Mouse (Mus musculus) stomach, embryonic 15.5 days (tissue): ENCODE data around the gene Urgcp. TPM values are rescaled to one million over a fixed set of nuclear protein-coding genes. Genes with fewer than 3 reads are reported as not detected.

Experiments
- ATAC-seq: fragments of 200-750 bp; cut with Nextera tagmentation; 2 replicates; pipeline ENCODE4 v1.8.0; 2017; ENCODE audit warnings: low read depth, moderate number of reproducible peaks, moderate TSS enrichment; ENCODE audit not compliant: insufficient read depth, low FRiP score
- H3K27ac ChIP-seq: fragments of 300-500 bp; sonication (generic); 2 replicates; pipeline ENCODE4 v1.5.1; 2015; ENCODE audit warnings: mild to moderate bottlenecking, inconsistent platforms
- H3K27me3 ChIP-seq: fragments of 300-500 bp; sonication (generic); replicated peaks from 2 replicates; pipeline ENCODE4 v1.6.1; 2015; ENCODE audit warnings: inconsistent platforms
- H3K36me3 ChIP-seq: fragments of 300-500 bp; sonication (generic); 2 replicates; pipeline ENCODE4 v1.6.1; 2015; ENCODE audit warnings: inconsistent platforms
- H3K4me1 ChIP-seq: fragments of 300-500 bp; sonication (generic); 2 replicates; pipeline ENCODE4 v1.6.1; 2015; ENCODE audit warnings: inconsistent platforms
- H3K4me2 ChIP-seq: fragments of 300-500 bp; sonication (generic); 2 replicates; pipeline ENCODE4 v1.6.1; 2015; ENCODE audit warnings: mild to moderate bottlenecking, inconsistent platforms
- H3K4me3 ChIP-seq: fragments of 300-500 bp; sonication (generic); replicated peaks from 2 replicates; pipeline ENCODE4 v1.5.1; 2015; ENCODE audit warnings: inconsistent platforms
- H3K9ac ChIP-seq: fragments of 300-500 bp; sonication (generic); 2 replicates; pipeline ENCODE4 v1.6.1; 2015; ENCODE audit warnings: inconsistent platforms
- H3K9me3 ChIP-seq: fragments of 300-500 bp; sonication (generic); 2 replicates; pipeline ENCODE4 v1.6.1; 2016; ENCODE audit warnings: inconsistent platforms
- WGBS: fragments of 180-500 bp; shearing (Covaris S2); methylation state at CpG from one replicate; pipeline ENCODE4 v1.1.7; 2015; 5-methylcytosine and 5-hydroxymethylcytosine counted together
- polyA plus RNA-seq: library from polyadenylated mRNA; unstranded; fragments of >200 nt; fragmentation: Nextera tagmentation; extraction: Ambion mirVana; gene quantifications from 2 replicates; pipeline ENCODE4 v1.2.1, GENCODE M21; 2015

Urgcp gene
- polyA plus RNA-seq, 1 experiment from 2014 or later = 22.8 TPM

DNA sequence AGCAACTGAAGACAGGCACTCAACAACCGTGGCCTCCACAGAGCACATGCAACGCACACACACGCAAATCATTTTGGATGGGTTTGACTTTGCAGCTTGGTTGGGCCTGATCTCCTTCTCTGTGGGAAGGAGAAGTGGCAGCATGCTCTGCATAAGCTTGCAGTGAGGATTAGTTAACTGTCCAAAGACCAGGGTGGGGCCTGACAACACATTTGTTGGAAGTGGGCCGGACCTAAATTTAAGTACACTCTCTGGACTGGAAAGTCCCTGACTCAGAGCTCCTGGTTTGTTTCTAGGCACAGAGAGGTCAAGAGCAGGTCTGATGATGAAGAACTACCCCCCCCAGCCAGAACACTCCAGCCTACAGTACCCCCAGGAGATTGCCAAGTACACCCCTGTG lies 27.9 kb downstream of the Urgcp start:
- Histone ChIP-seq H3K4me3 (no peak overlapping the region), H3K36me3 (no peaks in the 10 kb centered on the region), H3K9ac (no peak overlapping the region), H3K4me2 (no peak overlapping the region), H3K9me3 (no peaks in the 10 kb centered on the region), H3K4me1 (no peaks in the 10 kb centered on the region), H3K27me3 (no peaks in the 10 kb centered on the region), H3K27ac (no peak overlapping the region)
- no peak for ATAC-seq
- WGBS = 84% methylated on average over 4 of the region's 4 CpGs

GRCm38 (mm10) chr11:5732401-5732800 lies 29.8 kb downstream of the Urgcp start:
- no peak overlapping the region for H3K4me3 ChIP-seq
- 62% methylated on average over 5 of the region's 5 CpGs for WGBS
- no peak overlapping the region for H3K4me2 ChIP-seq
- H3K4me1 ChIP-seq = no peaks in the 10 kb centered on the region
- no peak for ATAC-seq
- no peaks in the 10 kb centered on the region for H3K9me3 ChIP-seq
- no peaks in the 10 kb centered on the region for H3K27me3 ChIP-seq
- H3K27ac ChIP-seq = peak overlapping the region; percentile 50; the same call in 1 of the 2 replicates
- H3K36me3 ChIP-seq = no peaks in the 10 kb centered on the region
- no peak overlapping the region for H3K9ac ChIP-seq

- no peaks in the 10 kb centered on the region for H3K27me3 ChIP-seq
- H3K4me2 ChIP-seq = no peak overlapping the region
- no peak for ATAC-seq
- H3K36me3 ChIP-seq = no peaks in the 10 kb centered on the region
- H3K4me3 ChIP-seq = no peak overlapping the region
- H3K4me1 ChIP-seq = no peaks in the 10 kb centered on the region
- 85% methylated on average over 9 of the region's 9 CpGs for WGBS
- no peaks in the 10 kb centered on the region for H3K9me3 ChIP-seq
- H3K27ac ChIP-seq = no peak overlapping the region
- H3K9ac ChIP-seq = no peak overlapping the region
These were observed 32.6 kb downstream of the Urgcp start for GRCm38 (mm10) chr11:5729582-5729981.

DNA sequence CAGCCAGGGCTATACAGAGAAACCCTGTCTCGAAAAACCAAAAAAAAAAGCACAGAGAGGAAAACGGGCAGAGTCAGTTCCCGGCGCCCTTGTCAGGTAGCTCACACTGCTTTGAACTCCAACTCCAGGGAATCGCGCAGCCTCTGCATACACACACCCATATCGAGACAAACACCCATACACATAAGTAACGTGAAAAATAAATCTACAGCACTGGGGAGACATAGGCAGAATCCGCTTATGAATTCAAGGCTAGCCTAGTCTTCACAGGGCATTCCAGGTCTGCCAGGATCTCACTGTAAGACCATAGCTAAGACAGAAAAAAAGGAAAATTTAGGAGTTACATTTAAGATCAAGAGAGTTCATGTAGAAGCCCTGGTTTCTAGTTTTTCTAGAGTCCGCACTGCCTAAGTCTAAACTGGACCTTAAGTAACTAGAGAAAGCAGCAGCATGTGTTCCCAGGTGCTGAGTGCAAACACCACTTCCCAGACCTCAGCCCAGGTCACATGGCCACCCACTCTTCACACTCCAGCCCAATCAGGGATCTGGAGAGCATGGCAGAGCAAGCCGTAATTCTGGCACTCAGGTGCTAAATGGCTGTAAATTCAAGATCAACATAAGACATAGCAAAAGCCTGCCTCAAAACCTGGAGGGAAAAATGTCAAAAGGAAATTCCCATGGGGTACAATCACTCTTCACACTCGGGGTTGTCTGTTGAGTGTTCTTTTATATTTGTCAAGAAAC lies 43.4 kb downstream of the Urgcp start:
- H3K27me3 ChIP-seq = no peaks in the 10 kb centered on the region
- peaks cover 47% of the 10 kb centered on the region for H3K36me3 ChIP-seq

DNA sequence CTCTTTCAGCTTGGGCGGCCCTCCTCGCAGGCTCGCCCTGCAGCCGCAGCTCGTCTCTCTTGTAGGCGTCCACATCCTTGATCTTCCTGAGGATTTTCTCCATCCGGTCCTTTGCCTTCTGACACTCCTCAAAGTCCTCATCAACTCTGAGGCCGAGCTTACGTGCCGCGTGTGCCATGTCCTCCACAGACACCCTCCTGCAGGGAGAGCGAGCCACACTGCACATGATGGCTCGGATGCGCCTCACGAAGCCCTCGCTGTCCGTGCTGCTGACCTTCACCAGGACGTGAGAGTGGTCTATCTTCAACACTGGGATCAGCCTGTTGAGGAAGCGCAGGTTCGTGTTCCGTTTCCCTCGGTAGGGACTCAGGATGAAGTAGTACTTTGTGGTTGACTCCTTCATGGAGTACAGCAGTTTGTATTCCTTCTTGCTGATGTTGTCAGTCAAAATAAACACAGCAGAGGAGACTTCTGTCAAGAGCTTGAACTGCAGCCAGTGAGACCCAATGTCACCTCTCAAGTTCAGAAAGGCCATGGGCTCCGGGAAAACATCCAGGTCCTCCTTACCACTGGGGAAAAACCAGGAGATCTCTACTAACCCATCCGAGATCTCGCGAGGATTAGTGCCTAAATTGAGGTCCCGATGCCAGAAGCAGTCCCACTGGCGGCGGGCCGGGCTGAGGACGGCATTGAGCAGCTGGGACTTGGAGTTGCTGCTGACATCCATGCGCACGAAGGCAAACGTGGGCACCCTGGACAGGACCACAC lies 45.1 kb downstream of the Urgcp start:
- WGBS = 92% methylated on average over 34 of the region's 34 CpGs
- Histone ChIP-seq H3K4me3 (no peak overlapping the region), H3K36me3 (peaks cover 41% of the 10 kb centered on the region), H3K27me3 (no peaks in the 10 kb centered on the region), H3K9ac (no peak overlapping the region), H3K27ac (no peak overlapping the region), H3K9me3 (no peaks in the 10 kb centered on the region), H3K4me1 (no peaks in the 10 kb centered on the region), H3K4me2 (no peak overlapping the region)
- no peak for ATAC-seq

More for the DNA sequence above, 43.4 kb downstream of the Urgcp start:
- Histone ChIP-seq H3K9ac (no peak overlapping the region), H3K4me1 (no peaks in the 10 kb centered on the region), H3K9me3 (no peaks in the 10 kb centered on the region), H3K4me2 (no peak overlapping the region), H3K4me3 (no peak overlapping the region), H3K27ac (no peak overlapping the region)
- WGBS = 90% methylated on average over 12 of the region's 12 CpGs
- ATAC-seq = no peak

GRCm38 (mm10) chr11:5716246-5716645 lies 45.9 kb downstream of the Urgcp start:
- Histone ChIP-seq H3K9ac (no peak overlapping the region), H3K4me3 (no peak overlapping the region), H3K4me2 (no peak overlapping the region), H3K4me1 (no peaks in the 10 kb centered on the region), H3K36me3 (peaks cover 39% of the 10 kb centered on the region), H3K27ac (no peak overlapping the region), H3K27me3 (no peaks in the 10 kb centered on the region), H3K9me3 (no peaks in the 10 kb centered on the region)
- 87% methylated on average over 11 of the region's 11 CpGs for WGBS
- no peak for ATAC-seq

- Histone ChIP-seq H3K27me3 (no peaks in the 10 kb centered on the region), H3K9ac (no peak within 1 kb of the TSS), H3K9me3 (no peaks in the 10 kb centered on the region), H3K36me3 (peaks cover 39% of the 10 kb centered on the region), H3K4me1 (no peaks in the 10 kb centered on the region), H3K4me2 (no peak within 1 kb of the TSS), H3K4me3 (no peak within 1 kb of the TSS), H3K27ac (no peak within 1 kb of the TSS)
- 82% methylated on average over 14 of the region's 14 CpGs for WGBS
- ATAC-seq = no peak
These were observed 46.5 kb downstream of the Urgcp start, which contains the start of gene Mrps24 for GRCm38 (mm10) chr11:5715630-5716105. Gene Mrps24 (minus strand): TSS chr11:5715680.

DNA sequence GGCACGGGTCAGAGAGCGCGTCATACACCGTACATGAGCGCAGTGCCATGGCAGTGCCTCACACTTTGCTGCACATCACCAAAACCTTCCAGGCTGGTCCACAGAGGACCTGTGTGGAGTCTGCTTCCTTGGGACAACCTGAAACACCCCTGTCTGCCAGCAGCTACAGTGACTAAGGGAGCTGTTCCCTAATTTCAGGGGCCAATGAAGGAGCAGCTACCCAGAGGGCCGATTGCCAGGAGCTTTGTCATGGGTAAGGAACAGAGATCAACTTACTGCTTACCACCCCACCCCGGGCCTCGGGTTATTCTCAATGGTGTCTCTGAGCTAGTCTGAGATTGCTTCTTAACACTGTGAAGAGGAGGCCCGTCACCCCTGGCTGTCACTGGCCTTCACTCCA lies 47.0 kb downstream of the Urgcp start:
- H3K9me3 ChIP-seq = no peaks in the 10 kb centered on the region
- H3K4me1 ChIP-seq = no peaks in the 10 kb centered on the region
- no peak overlapping the region for H3K4me3 ChIP-seq
- no peak for ATAC-seq
- H3K27ac ChIP-seq = no peak overlapping the region
- no peaks in the 10 kb centered on the region for H3K27me3 ChIP-seq
- H3K4me2 ChIP-seq = no peak overlapping the region
- H3K9ac ChIP-seq = no peak overlapping the region
- H3K36me3 ChIP-seq = peaks cover 39% of the 10 kb centered on the region
- 92% methylated on average over 9 of the region's 9 CpGs for WGBS

- H3K4me3 ChIP-seq = peak overlapping the region; percentile 94
These were observed 54.4 kb downstream of the Urgcp start for GRCm38 (mm10) chr11:5707530-5708353.

DNA sequence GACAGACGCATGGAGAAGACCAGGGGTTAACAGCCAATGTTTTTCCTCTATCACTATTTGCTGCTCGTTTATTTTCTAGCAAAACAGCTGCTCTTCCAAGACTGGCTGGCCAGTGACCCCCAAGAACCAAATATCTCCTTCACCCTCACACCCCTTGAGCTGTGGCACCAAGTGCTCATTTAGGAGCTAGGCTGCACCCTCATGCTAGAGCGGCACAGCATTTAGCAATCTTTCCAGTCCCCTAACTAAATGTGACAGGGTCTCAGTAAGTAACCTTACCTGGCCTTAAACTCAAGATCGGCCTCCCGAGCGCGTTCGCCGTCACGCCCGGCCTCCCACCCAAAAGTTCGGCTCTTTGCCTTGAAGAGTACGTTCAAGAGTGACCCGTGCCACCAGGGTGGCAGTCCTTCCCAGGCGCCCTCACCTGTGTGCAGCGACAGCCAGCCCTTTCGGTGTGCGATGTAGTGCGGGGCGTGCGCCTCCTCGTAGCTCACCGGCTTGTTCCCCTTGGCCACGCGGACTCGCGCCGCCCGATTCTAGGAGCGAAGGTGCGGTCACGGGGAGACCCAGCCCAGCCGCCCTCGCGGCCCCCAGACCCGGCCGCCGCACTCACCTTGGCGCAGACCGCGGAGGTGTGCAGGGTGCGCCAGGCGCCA lies 55.2 kb downstream of the Urgcp start:
- WGBS = under 1% methylated on average over 43 of the region's 43 CpGs
- Histone ChIP-seq H3K9ac (peak overlapping the region; percentile 54), H3K27ac (peak overlapping the region; percentile 70), H3K4me3 (peak overlapping the region; percentile 94), H3K9me3 (no peaks in the 10 kb centered on the region), H3K4me1 (peaks cover 12% of the 10 kb centered on the region), H3K27me3 (no peaks in the 10 kb centered on the region), H3K4me2 (peak overlapping the region; percentile 77), H3K36me3 (peaks cover 16% of the 10 kb centered on the region)
- peak; percentile 72; the same call in 1 of the 2 replicates for ATAC-seq

More at GRCm38 (mm10) chr11:5707530-5708353, 54.4 kb downstream of the Urgcp start:
- H3K4me2 ChIP-seq = peak overlapping the region; percentile 77
- H3K36me3 ChIP-seq = peaks cover 16% of the 10 kb centered on the region
- peaks cover 12% of the 10 kb centered on the region for H3K4me1 ChIP-seq
- H3K9ac ChIP-seq = peak overlapping the region; percentile 54
- peak; percentile 95 for ATAC-seq
- no peaks in the 10 kb centered on the region for H3K9me3 ChIP-seq
- peak overlapping the region; percentile 70 for H3K27ac ChIP-seq
- H3K27me3 ChIP-seq = no peaks in the 10 kb centered on the region
- 18% methylated on average over 50 of the region's 50 CpGs for WGBS

DNA sequence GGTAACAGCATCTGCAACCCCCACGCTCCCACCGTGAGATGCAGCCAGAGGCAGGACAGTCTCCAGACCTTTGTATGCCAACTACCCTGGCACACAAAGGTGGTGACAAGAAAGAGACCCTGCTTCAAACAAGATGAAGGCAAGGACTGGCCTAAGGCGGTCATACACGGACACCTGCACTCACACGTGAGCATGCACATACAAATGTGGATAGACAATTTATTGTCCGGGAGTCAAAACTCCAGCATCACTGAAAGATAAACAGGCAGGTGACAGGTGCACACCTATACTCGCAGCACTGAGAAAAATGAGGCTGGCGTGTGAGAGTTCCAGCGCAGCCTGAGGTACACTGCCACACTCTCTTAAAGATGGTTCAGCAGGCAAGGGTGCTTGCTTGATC lies 56.2 kb downstream of the Urgcp start:
- Histone ChIP-seq H3K27ac (no peak overlapping the region), H3K36me3 (peaks cover 16% of the 10 kb centered on the region), H3K4me1 (peaks cover 12% of the 10 kb centered on the region), H3K4me3 (peak overlapping the region; percentile 94), H3K9me3 (no peaks in the 10 kb centered on the region), H3K4me2 (peak overlapping the region; percentile 77), H3K9ac (no peak overlapping the region), H3K27me3 (no peaks in the 10 kb centered on the region)
- WGBS = 86% methylated on average over 9 of the region's 9 CpGs
- ATAC-seq = no peak
